In genomic region chr11:94917717-94918116, GRCm38 (mm10) we compare ENCODE assay signal across 22 mouse cellular contexts. TPM values are rescaled to one million over a fixed set of nuclear protein-coding genes. Genes with fewer than 3 reads are reported as not detected.
DNase-seq lines count a peak whose midpoint lies in the region; ATAC-seq and TF ChIP-seq lines count a peak whose summit lies in the region.
"Had no signal": no experiment of that assay in that cellular context is flagged by ENCODE, and none has a peak within 500 bp of the region (broad histone marks: within the 10 kb centered on the region; RNA-seq: fewer than 3 reads in every experiment).

No protein-coding gene starts in this region.

- intact Hi-C loops in heart, postnatal 10 days (cut with DNase I), result no loop called here

- H3K36me3 ChIP-seq in heart, embryonic 13.5 days, result no peaks in the 10 kb centered on the region
- H3K36me3 ChIP-seq in lung, postnatal 0 days (ENCODE audit: insufficient read depth, low read length), result no peaks in the 10 kb centered on the region
- H3K36me3 ChIP-seq: liver, embryonic 13.5 days; neural tube, embryonic 12.5 days had no signal

- peak; percentile 38; the same call in 1 of the 2 replicates for TF ChIP-seq CTCF in lung, postnatal 0 days (IDR thresholded peaks at IDR 0.05)
- TF ChIP-seq CTCF in cerebellum, adult 2 months (IDR thresholded peaks at IDR 0.05; ENCODE audit: borderline replicate concordance, insufficient read depth, low read depth, low read length), result no peak

- no peak for TF ChIP-seq POLR2A in cerebellum, adult 2 months (IDR thresholded peaks at IDR 0.05; ENCODE audit: borderline replicate concordance, insufficient read depth, low read length)

- TF ChIP-seq EP300 in lung, postnatal 0 days (IDR thresholded peaks at IDR 0.05), result no peak

- no peak overlapping the region for H3K4me2 ChIP-seq in heart, embryonic 13.5 days
- H3K4me2 ChIP-seq in lung, postnatal 0 days (replicated peaks; ENCODE audit: low read depth, low read length), result no peak overlapping the region
- H3K4me2 ChIP-seq: liver, embryonic 13.5 days; neural tube, embryonic 12.5 days had no signal

- no peak for DNase-seq in heart, postnatal 4 days
- DNase-seq in lung, postnatal 0 days (ENCODE audit: low spot score), result peak; percentile 84
- no peak for DNase-seq in lung, postnatal 4 days
- peak; percentile 29 to 35 for DNase-seq in heart, postnatal 10 days
- DNase-seq in neural tube, embryonic 10.5 days (ENCODE audit: extremely low spot score, low spot score), result no peak
- DNase-seq in cerebellum, adult 2 months, result no peak
- DNase-seq: adrenal gland, postnatal 10 days; cerebellum, adult 9-11 months; forebrain, postnatal 0 days; kidney, postnatal 10 days; liver, embryonic 13.5 days; right cerebral cortex, postnatal 14 days; thymus, adult 2 months had no signal

- 0 out of 2 replicates have a peak, but pooled peaks cover under 1% of the 10 kb centered on the region for H3K27me3 ChIP-seq in heart, embryonic 13.5 days (replicated peaks)
- no peaks in the 10 kb centered on the region for H3K27me3 ChIP-seq in lung, postnatal 0 days (replicated peaks; ENCODE audit: insufficient read depth, low read length)
- no peaks in the 10 kb centered on the region for H3K27me3 ChIP-seq in cerebellum, adult 2 months (ENCODE audit: control insufficient read depth, insufficient read depth, low read length)
- H3K27me3 ChIP-seq: neural tube, embryonic 12.5 days had no signal

- H3K9me3 ChIP-seq in heart, embryonic 13.5 days, result no peaks in the 10 kb centered on the region
- no peaks in the 10 kb centered on the region for H3K9me3 ChIP-seq in lung, postnatal 0 days (ENCODE audit: low read length)
- H3K9me3 ChIP-seq: liver, embryonic 13.5 days; megakaryocyte, embryonic 14.5 days; neural tube, embryonic 12.5 days had no signal

- peak overlapping the region; percentile 70 for H3K27ac ChIP-seq in heart, embryonic 13.5 days (replicated peaks)
- H3K27ac ChIP-seq in lung, postnatal 0 days (ENCODE audit: low read length), result peak overlapping the region; percentile 44
- no peak overlapping the region for H3K27ac ChIP-seq in cerebellum, adult 2 months (ENCODE audit: insufficient read depth, low read length)
- H3K27ac ChIP-seq: liver, embryonic 13.5 days; neural tube, embryonic 12.5 days had no signal

- no peak overlapping the region for H3K9ac ChIP-seq in heart, embryonic 13.5 days
- H3K9ac ChIP-seq in lung, postnatal 0 days (replicated peaks; ENCODE audit: low read depth), result no peak overlapping the region
- H3K9ac ChIP-seq: forebrain, postnatal 0 days; liver, embryonic 13.5 days; neural tube, embryonic 12.5 days had no signal

- no peak; the same call in 1 of the 2 replicates for ATAC-seq in heart, embryonic 13.5 days (ENCODE audit: extremely low read depth, insufficient number of reproducible peaks, low FRiP score, low TSS enrichment)
- peak; percentile 28; the same call in 1 of the 2 replicates for ATAC-seq in lung, postnatal 0 days
- ATAC-seq: CD4-positive, CD25-positive, alpha-beta regulatory T cell, adult 4 months; forebrain, postnatal 0 days; inflammation-experienced regulatory T-cells, adult 6 months; midbrain, embryonic 16.5 days had no signal

- WGBS in heart, embryonic 13.5 days, result 49% methylated on average over 6 of the region's 6 CpGs
- 54% methylated on average over 6 of the region's 6 CpGs for whole genome bisulfite sequencing in lung, postnatal 0 days
- 90% methylated on average over 6 of the region's 6 CpGs for WGBS in cerebellum, adult 2 months

- peaks cover 45% of the 10 kb centered on the region for H3K4me1 ChIP-seq in heart, embryonic 13.5 days
- peaks cover 5% of the 10 kb centered on the region for H3K4me1 ChIP-seq in lung, postnatal 0 days (ENCODE audit: insufficient read depth, low read depth, low read length)
- peaks cover 24% of the 10 kb centered on the region for H3K4me1 ChIP-seq in cerebellum, adult 2 months (ENCODE audit: control insufficient read depth, insufficient read depth, low read length)
- H3K4me1 ChIP-seq: liver, embryonic 13.5 days had no signal

- H3K4me3 ChIP-seq in heart, embryonic 13.5 days, result no peak overlapping the region
- H3K4me3 ChIP-seq in lung, postnatal 0 days (ENCODE audit: low read depth, low read length), result no peak overlapping the region
- H3K4me3 ChIP-seq in cerebellum, adult 2 months (replicated peaks; ENCODE audit: insufficient read depth, low read depth, low read length), result no peak overlapping the region
- H3K4me3 ChIP-seq: liver, embryonic 13.5 days; megakaryocyte, embryonic 14.5 days; neural tube, embryonic 12.5 days had no signal

RNA-seq across cellular contexts. Expression of gene Col1a1, which starts 18.3 kb away (rescaled TPM):
- 415 and 595 TPM in 2 replicates for polyA plus RNA-seq in heart, embryonic 13.5 days (2015; fragmentation: Nextera tagmentation; extraction: Ambion mirVana)
- total RNA-seq in heart, postnatal 4 days (2021), result 100 to 1,000 TPM; 861 to 965 TPM
- polyA plus RNA-seq in lung, postnatal 0 days (2015; fragmentation: Nextera tagmentation; extraction: Ambion mirVana), result 464 and 478 TPM in 2 replicates
- 100 to 1,000 TPM; 869 to 988 TPM for total RNA-seq in heart, postnatal 10 days (2021)
- polyA plus RNA-seq in cerebellum, adult 2 months (2012; rRNA removed), result 4.5 and 5.5 TPM in 2 replicates

RNA-seq across cellular contexts. Expression of gene Hils1, which starts 49.7 kb away (rescaled TPM):
- polyA plus RNA-seq in heart, embryonic 13.5 days (2015; fragmentation: Nextera tagmentation; extraction: Ambion mirVana), result 0.23 TPM in 1 of 2 replicates, not detected in the other
- total RNA-seq in heart, postnatal 4 days (2021), result not detected
- not detected in 2 replicates for polyA plus RNA-seq in lung, postnatal 0 days (2015; fragmentation: Nextera tagmentation; extraction: Ambion mirVana)
- not detected for total RNA-seq in heart, postnatal 10 days (2021)
- not detected in 2 replicates for polyA plus RNA-seq in cerebellum, adult 2 months (2012; rRNA removed)
- total RNA-seq: adrenal gland, postnatal 10 days; forebrain, postnatal 0 days; gastrocnemius, adult 8-10 months; MEL had no signal
- polyA plus RNA-seq: CD4-positive, CD25-positive, alpha-beta regulatory T cell, adult 4 months; forebrain, postnatal 0 days; hindbrain, embryonic 11.5 days; inflammation-experienced regulatory T-cells, adult 6 months; liver, embryonic 13.5 days; midbrain, embryonic 16.5 days; neural tube, embryonic 12.5 days had no signal

RNA-seq across cellular contexts. Expression of gene Sgca, which starts 58.4 kb away (rescaled TPM):
- polyA plus RNA-seq in heart, embryonic 13.5 days (2015; fragmentation: Nextera tagmentation; extraction: Ambion mirVana), result 27.0 and 29.2 TPM in 2 replicates
- 10 to 100 TPM; 67.0 to 89.1 TPM for total RNA-seq in heart, postnatal 4 days (2021)
- 0.33 and 0.55 TPM in 2 replicates for polyA plus RNA-seq in lung, postnatal 0 days (2015; fragmentation: Nextera tagmentation; extraction: Ambion mirVana)
- total RNA-seq in heart, postnatal 10 days (2021), result 100 to 1,000 TPM; 123 to 128 TPM
- 1.9 and 3.9 TPM in 2 replicates for polyA plus RNA-seq in cerebellum, adult 2 months (2012; rRNA removed)
- total RNA-seq: forebrain, postnatal 0 days; MEL had no signal
- polyA plus RNA-seq: CD4-positive, CD25-positive, alpha-beta regulatory T cell, adult 4 months; inflammation-experienced regulatory T-cells, adult 6 months had no signal

Comparison
In these comparisons a context has a peak if more than half of its experiments do, and no peak if none do; other contexts are left out.
1. DNase-seq: peak in lung, postnatal 0 days (single experiment) and heart, postnatal 10 days (2 of 2); none in heart, postnatal 4 days (single experiment), lung, postnatal 4 days (0 of 2), neural tube, embryonic 10.5 days (single experiment) and cerebellum, adult 2 months (0 of 2).
2. RNA of gene Col1a1, which starts 18.3 kb away (polyA plus RNA-seq): 415 to 595 TPM in heart, embryonic 13.5 days and 464 to 478 TPM in lung, postnatal 0 days; 4.5 to 5.5 TPM in cerebellum, adult 2 months; every median in the first group is over 10 times any median in the second.